Mouse (Mus musculus): ENCODE results near the gene Lrrfip2.

DNA sequence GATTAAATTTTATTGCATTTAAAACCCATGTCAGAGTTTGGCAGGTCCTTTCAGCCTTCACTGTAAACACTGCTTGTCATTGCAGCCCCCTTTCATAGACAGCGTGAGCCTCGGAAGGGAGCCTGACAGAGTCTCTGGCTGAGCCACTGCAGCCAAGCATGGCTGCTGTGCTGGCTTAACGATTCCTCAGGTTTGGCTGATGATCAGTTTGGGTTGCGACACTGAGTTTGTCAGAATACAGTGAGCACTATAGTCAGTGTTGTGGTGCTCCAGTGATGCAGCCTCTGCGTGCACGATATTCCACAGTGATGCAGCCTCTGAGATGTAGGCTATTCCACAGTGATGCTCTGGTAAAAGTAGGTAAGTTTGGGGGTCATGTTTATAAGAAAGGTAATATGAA is 69.5 kb downstream of the Lrrfip2 start:
- TF ChIP-seq GATA1 (IDR thresholded peaks at IDR 0.05; ENCODE audit: low read length) (no peak), TAL1 (IDR thresholded peaks at IDR 0.05; ENCODE audit: low read length) (no peak)
